Mouse (Mus musculus): Measurements from ENCODE around the gene Gstm5. TPM values are rescaled to one million over a fixed set of nuclear protein-coding genes. Genes with fewer than 3 reads are reported as not detected.

Gstm5 gene
- 241 and 255 TPM in 2 replicates for polyA plus RNA-seq (2016; fragmentation: Nextera tagmentation; extraction: Ambion mirVana)

GRCm38 (mm10) chr3:107895720-107896569 lies at the start of gene Gstm5:
Gene Gstm5, plus strand, starts transcription at chr3:107895821.
- no peaks in the 10 kb centered on the region for H3K9me3 ChIP-seq
- H3K27ac ChIP-seq = peak within 1 kb of the TSS; percentile 79
- H3K4me1 ChIP-seq = peaks cover 8% of the 10 kb centered on the region; the same call in 1 of the 2 replicates
- no peaks in the 10 kb centered on the region for H3K27me3 ChIP-seq
- peak within 1 kb of the TSS; percentile 85 for H3K4me3 ChIP-seq
- peak within 1 kb of the TSS; percentile 76 for H3K4me2 ChIP-seq (replicated peaks)
- peaks cover 18% of the 10 kb centered on the region for H3K36me3 ChIP-seq
- peak within 1 kb of the TSS; percentile 86 for H3K9ac ChIP-seq
- 8% methylated on average over 40 of the region's 40 CpGs for WGBS
- peak; percentile 89 for ATAC-seq (ENCODE audit: insufficient number of reproducible peaks, insufficient read depth, low FRiP score, low TSS enrichment)

GRCm38 (mm10) chr3:107846175-107846574 lies 49.4 kb upstream of the Gstm5 start:
- no peaks in the 10 kb centered on the region for H3K36me3 ChIP-seq
- no peak overlapping the region for H3K27ac ChIP-seq
- 87% methylated on average over 1 of the region's 1 CpGs for WGBS
- H3K4me2 ChIP-seq (replicated peaks) = no peak overlapping the region
- H3K27me3 ChIP-seq = no peaks in the 10 kb centered on the region
- H3K4me3 ChIP-seq = no peak overlapping the region
- no peaks in the 10 kb centered on the region for H3K9me3 ChIP-seq
- no peak overlapping the region for H3K9ac ChIP-seq
- ATAC-seq (ENCODE audit: insufficient number of reproducible peaks, insufficient read depth, low FRiP score, low TSS enrichment) = no peak
- peaks cover 16% of the 10 kb centered on the region for H3K4me1 ChIP-seq

GRCm38 (mm10) chr3:107846835-107847234 lies 48.8 kb upstream of the Gstm5 start:
- H3K4me3 ChIP-seq = no peak overlapping the region
- H3K4me1 ChIP-seq = peaks cover 16% of the 10 kb centered on the region
- H3K27me3 ChIP-seq = no peaks in the 10 kb centered on the region
- no peaks in the 10 kb centered on the region for H3K9me3 ChIP-seq
- H3K4me2 ChIP-seq (replicated peaks) = no peak overlapping the region
- ATAC-seq (ENCODE audit: insufficient number of reproducible peaks, insufficient read depth, low FRiP score, low TSS enrichment) = no peak
- 81% methylated on average over 3 of the region's 3 CpGs for WGBS
- no peaks in the 10 kb centered on the region for H3K36me3 ChIP-seq
- no peak overlapping the region for H3K9ac ChIP-seq
- H3K27ac ChIP-seq = no peak overlapping the region

GRCm38 (mm10) chr3:107848126-107848525 lies 47.5 kb upstream of the Gstm5 start:
- no peaks in the 10 kb centered on the region for H3K36me3 ChIP-seq
- H3K4me2 ChIP-seq (replicated peaks) = no peak overlapping the region
- H3K27ac ChIP-seq = 0 out of 2 replicates have a peak overlapping the region, but pooled peaks have one; percentile 17
- no peak overlapping the region for H3K4me3 ChIP-seq
- no peaks in the 10 kb centered on the region for H3K9me3 ChIP-seq
- no peak overlapping the region for H3K9ac ChIP-seq
- H3K4me1 ChIP-seq = peaks cover 16% of the 10 kb centered on the region
- WGBS = 42% methylated on average over 4 of the region's 4 CpGs
- ATAC-seq (ENCODE audit: insufficient number of reproducible peaks, insufficient read depth, low FRiP score, low TSS enrichment) = no peak
- no peaks in the 10 kb centered on the region for H3K27me3 ChIP-seq

- H3K4me3 ChIP-seq = no peak overlapping the region
- 72% methylated on average over 6 of the region's 6 CpGs for WGBS
- no peak overlapping the region for H3K27ac ChIP-seq
- H3K9ac ChIP-seq = no peak overlapping the region
- H3K9me3 ChIP-seq = no peaks in the 10 kb centered on the region
- H3K4me2 ChIP-seq (replicated peaks) = no peak overlapping the region
- peaks cover 15% of the 10 kb centered on the region for H3K4me1 ChIP-seq
- no peaks in the 10 kb centered on the region for H3K27me3 ChIP-seq
- no peaks in the 10 kb centered on the region for H3K36me3 ChIP-seq
- no peak for ATAC-seq (ENCODE audit: insufficient number of reproducible peaks, insufficient read depth, low FRiP score, low TSS enrichment)
Measured at GRCm38 (mm10) chr3:107849000-107849692, 46.5 kb upstream of the Gstm5 start.

- Histone ChIP-seq H3K27ac (no peak overlapping the region), H3K4me2 (replicated peaks) (no peak overlapping the region)
Measured at GRCm38 (mm10) chr3:107849693-107850031, 46.0 kb upstream of the Gstm5 start.

GRCm38 (mm10) chr3:107850418-107851031 lies 45.1 kb upstream of the Gstm5 start:
- Histone ChIP-seq H3K9ac (no peak overlapping the region; the same call in 1 of the 2 replicates), H3K36me3 (no peaks in the 10 kb centered on the region), H3K4me1 (peaks cover 17% of the 10 kb centered on the region), H3K9me3 (no peaks in the 10 kb centered on the region), H3K4me3 (no peak overlapping the region), H3K4me2 (replicated peaks) (peak overlapping the region; percentile 19; the same call in 1 of the 2 replicates), H3K27ac (peak overlapping the region; percentile 5; the same call in 1 of the 2 replicates), H3K27me3 (no peaks in the 10 kb centered on the region)
- 22% methylated on average over 12 of the region's 12 CpGs for WGBS
- no peak for ATAC-seq (ENCODE audit: insufficient number of reproducible peaks, insufficient read depth, low FRiP score, low TSS enrichment)

More at GRCm38 (mm10) chr3:107849693-107850031, 46.0 kb upstream of the Gstm5 start:
- no peak for ATAC-seq (ENCODE audit: insufficient number of reproducible peaks, insufficient read depth, low FRiP score, low TSS enrichment)
- no peaks in the 10 kb centered on the region for H3K36me3 ChIP-seq
- no peaks in the 10 kb centered on the region for H3K27me3 ChIP-seq
- H3K4me3 ChIP-seq = no peak overlapping the region
- H3K4me1 ChIP-seq = peaks cover 12% of the 10 kb centered on the region
- no peaks in the 10 kb centered on the region for H3K9me3 ChIP-seq
- WGBS = 72% methylated on average over 2 of the region's 2 CpGs
- no peak overlapping the region for H3K9ac ChIP-seq

GRCm38 (mm10) chr3:107852786-107853185 lies 42.8 kb upstream of the Gstm5 start:
- H3K4me2 ChIP-seq (replicated peaks) = no peak overlapping the region
- no peak overlapping the region for H3K4me3 ChIP-seq
- peaks cover 17% of the 10 kb centered on the region for H3K4me1 ChIP-seq
- no peaks in the 10 kb centered on the region for H3K36me3 ChIP-seq
- no peaks in the 10 kb centered on the region for H3K9me3 ChIP-seq
- H3K27me3 ChIP-seq = no peaks in the 10 kb centered on the region
- H3K27ac ChIP-seq = no peak overlapping the region
- 60% methylated on average over 7 of the region's 7 CpGs for WGBS
- ATAC-seq (ENCODE audit: insufficient number of reproducible peaks, insufficient read depth, low FRiP score, low TSS enrichment) = no peak
- no peak overlapping the region for H3K9ac ChIP-seq

GRCm38 (mm10) chr3:107853232-107854181 lies 42.1 kb upstream of the Gstm5 start:
- no peaks in the 10 kb centered on the region for H3K36me3 ChIP-seq
- WGBS = 78% methylated on average over 17 of the region's 17 CpGs
- no peak for ATAC-seq (ENCODE audit: insufficient number of reproducible peaks, insufficient read depth, low FRiP score, low TSS enrichment)
- peaks cover 17% of the 10 kb centered on the region for H3K4me1 ChIP-seq
- no peak overlapping the region for H3K9ac ChIP-seq
- H3K27me3 ChIP-seq = no peaks in the 10 kb centered on the region
- H3K27ac ChIP-seq = no peak overlapping the region
- H3K9me3 ChIP-seq = no peaks in the 10 kb centered on the region
- H3K4me3 ChIP-seq = no peak overlapping the region
- H3K4me2 ChIP-seq (replicated peaks) = no peak overlapping the region

GRCm38 (mm10) chr3:107855368-107855767 lies 40.3 kb upstream of the Gstm5 start:
- Histone ChIP-seq H3K4me1 (peaks cover 13% of the 10 kb centered on the region), H3K4me3 (no peak overlapping the region), H3K36me3 (no peaks in the 10 kb centered on the region), H3K27me3 (no peaks in the 10 kb centered on the region), H3K4me2 (replicated peaks) (no peak overlapping the region), H3K27ac (no peak overlapping the region), H3K9me3 (no peaks in the 10 kb centered on the region), H3K9ac (no peak overlapping the region)
- WGBS = 40% methylated on average over 13 of the region's 13 CpGs
- no peak for ATAC-seq (ENCODE audit: insufficient number of reproducible peaks, insufficient read depth, low FRiP score, low TSS enrichment)

- no peaks in the 10 kb centered on the region for H3K9me3 ChIP-seq
- no peaks in the 10 kb centered on the region for H3K36me3 ChIP-seq
- H3K4me1 ChIP-seq = peaks cover 6% of the 10 kb centered on the region; the same call in 1 of the 2 replicates
- no peak overlapping the region for H3K4me3 ChIP-seq
- H3K27ac ChIP-seq = no peak overlapping the region
- no peak for ATAC-seq (ENCODE audit: insufficient number of reproducible peaks, insufficient read depth, low FRiP score, low TSS enrichment)
- 67% methylated on average over 6 of the region's 6 CpGs for WGBS
- no peak overlapping the region for H3K9ac ChIP-seq
- no peaks in the 10 kb centered on the region for H3K27me3 ChIP-seq
- H3K4me2 ChIP-seq (replicated peaks) = no peak overlapping the region
Measured at GRCm38 (mm10) chr3:107857646-107858045, 38.0 kb upstream of the Gstm5 start.

All from embryonic facial prominence, embryonic 12.5 days (tissue).